Mouse (Mus musculus) right cerebral cortex, adult 18-20 months (tissue): ENCODE results near the gene Pygo2.

ENCODE experiments used
- DNase-seq: peaks from one replicate; pipeline ENCODE4 v3.0.0; 2022; ENCODE audit warnings: mixed read lengths

Pygo2 gene

GRCm38 (mm10) chr3:89393605-89394004, 36.4 kb upstream of the Pygo2 start:
- peak; percentile 97 for DNase-seq

- DNase-seq, result peak; percentile 56
These were observed 35.8 kb upstream of the Pygo2 start, which contains the start of gene Zbtb7b for GRCm38 (mm10) chr3:89394006-89394893. Gene Zbtb7b, minus strand, starts transcription at chr3:89394776.

GRCm38 (mm10) chr3:89394894-89395256, 35.1 kb upstream of the Pygo2 start:
- DNase-seq, result peak; percentile 57

GRCm38 (mm10) chr3:89395419-89395805, 34.6 kb upstream of the Pygo2 start:
- no peak for DNase-seq

- DNase-seq, result peak; percentile 57
These were observed 34.0 kb upstream of the Pygo2 start for GRCm38 (mm10) chr3:89395806-89396653.

- no peak for DNase-seq
These were observed 33.4 kb upstream of the Pygo2 start for GRCm38 (mm10) chr3:89396654-89397005.

- DNase-seq, result no peak
These were observed 28.7 kb upstream of the Pygo2 start for GRCm38 (mm10) chr3:89401329-89401728.

- no peak for DNase-seq
These were observed 27.3 kb upstream of the Pygo2 start, which contains the start of gene Lenep for GRCm38 (mm10) chr3:89402693-89403092. Gene Lenep, minus strand, starts transcription at chr3:89402793.

- no peak for DNase-seq
These were observed 23.1 kb upstream of the Pygo2 start for GRCm38 (mm10) chr3:89406887-89407286.

- DNase-seq, result no peak
These were observed 21.6 kb upstream of the Pygo2 start for GRCm38 (mm10) chr3:89408448-89408847.

- DNase-seq, result no peak
These were observed 20.3 kb upstream of the Pygo2 start for GRCm38 (mm10) chr3:89409701-89410100.

GRCm38 (mm10) chr3:89410864-89411263, 19.1 kb upstream of the Pygo2 start:
- no peak for DNase-seq

GRCm38 (mm10) chr3:89411490-89412393, 18.3 kb upstream of the Pygo2 start, which contains the start of gene Flad1:
Gene Flad1, minus strand, starts transcription at chr3:89411870.
- DNase-seq, result peak; percentile 99

GRCm38 (mm10) chr3:89416158-89416557, 13.9 kb upstream of the Pygo2 start:
- no peak for DNase-seq

GRCm38 (mm10) chr3:89417131-89417530, 12.9 kb upstream of the Pygo2 start:
- no peak for DNase-seq

GRCm38 (mm10) chr3:89417840-89418169, 12.2 kb upstream of the Pygo2 start:
- no peak for DNase-seq

GRCm38 (mm10) chr3:89418170-89418860, 11.7 kb upstream of the Pygo2 start, which contains the start of the genes Cks1b and Shc1:
Gene Cks1b, minus strand, starts transcription at chr3:89418383.
Gene Shc1, plus strand, starts transcription at chr3:89418443.
- DNase-seq, result peak; percentile 97

- DNase-seq, result no peak
These were observed 11.2 kb upstream of the Pygo2 start for GRCm38 (mm10) chr3:89418861-89419250.

GRCm38 (mm10) chr3:89419571-89419970, 10.4 kb upstream of the Pygo2 start:
- DNase-seq, result no peak

GRCm38 (mm10) chr3:89419981-89420380, 10.0 kb upstream of the Pygo2 start:
- DNase-seq, result no peak

GRCm38 (mm10) chr3:89420421-89420820, 9.6 kb upstream of the Pygo2 start:
- DNase-seq, result no peak
